Mouse (Mus musculus): ENCODE data around the gene Pon2. TPM values are rescaled to one million over a fixed set of nuclear protein-coding genes. Genes with fewer than 3 reads are reported as not detected.
A peak's percentile ranks its signal among the peaks of the same experiment; 100 is the strongest.
"Not testable (repeated sequence)": the region's sequence is repeated elsewhere in the genome, so short reads cannot be mapped to it uniquely, and the experiment has no call there.

The Pon2 gene
- polyA plus RNA-seq (2015; fragmentation: Nextera tagmentation; extraction: Ambion mirVana) = 37.5 and 38.6 TPM in 2 replicates

- Histone ChIP-seq H3K36me3 (ENCODE audit: insufficient read depth, low read length) (no peaks in the 10 kb centered on the region), H3K27me3 (ENCODE audit: insufficient read depth, low read length) (0 out of 2 replicates have a peak, but pooled peaks cover 3% of the 10 kb centered on the region), H3K9ac (replicated peaks; ENCODE audit: low read length) (peak within 1 kb of the TSS; percentile 85), H3K27ac (ENCODE audit: low read length) (peak within 1 kb of the TSS; percentile 89), H3K4me3 (ENCODE audit: low read length) (peak within 1 kb of the TSS; percentile 76), H3K4me1 (ENCODE audit: insufficient read depth, low read length) (peaks cover 2% of the 10 kb centered on the region; the same call in 1 of the 2 replicates), H3K9me3 (ENCODE audit: low read length) (no peaks in the 10 kb centered on the region), H3K4me2 (replicated peaks; ENCODE audit: low read depth, low read length) (peak within 1 kb of the TSS; percentile 76)
- peak; percentile 96 for ATAC-seq (ENCODE audit: low FRiP score, low TSS enrichment)
- WGBS = 0% methylated on average over 36 of the region's 47 CpGs
Measured at GRCm38 (mm10) chr6:5298092-5298554, at the start of gene Pon2. TSS of gene Pon2 (minus strand) at chr6:5298455.

- no peaks in the 10 kb centered on the region for H3K36me3 ChIP-seq (ENCODE audit: insufficient read depth, low read length)
- no peak overlapping the region for H3K4me3 ChIP-seq (ENCODE audit: low read length)
- WGBS = 58% methylated on average over 6 of the region's 6 CpGs
- H3K4me2 ChIP-seq (replicated peaks; ENCODE audit: low read depth, low read length) = no peak overlapping the region
- H3K27me3 ChIP-seq (ENCODE audit: insufficient read depth, low read length) = no peaks in the 10 kb centered on the region
- H3K27ac ChIP-seq (ENCODE audit: low read length) = no peak overlapping the region
- no peak overlapping the region for H3K9ac ChIP-seq (replicated peaks; ENCODE audit: low read length)
- H3K9me3 ChIP-seq (ENCODE audit: low read length) = no peaks in the 10 kb centered on the region
- ATAC-seq (ENCODE audit: low FRiP score, low TSS enrichment) = no peak
- no peaks in the 10 kb centered on the region for H3K4me1 ChIP-seq (ENCODE audit: insufficient read depth, low read length)
Measured at GRCm38 (mm10) chr6:5344255-5344654, 46.0 kb upstream of the Pon2 start.

- not testable (repeated sequence) for H3K4me3 ChIP-seq (ENCODE audit: low read length); H3K9ac ChIP-seq (replicated peaks; ENCODE audit: low read length); H3K9me3 ChIP-seq (ENCODE audit: low read length); H3K4me1 ChIP-seq (ENCODE audit: insufficient read depth, low read length); ATAC-seq (ENCODE audit: low FRiP score, low TSS enrichment); H3K36me3 ChIP-seq (ENCODE audit: insufficient read depth, low read length); H3K27me3 ChIP-seq (ENCODE audit: insufficient read depth, low read length); H3K4me2 ChIP-seq (replicated peaks; ENCODE audit: low read depth, low read length); H3K27ac ChIP-seq (ENCODE audit: low read length)
- WGBS = 75% methylated on average over 1 of the region's 1 CpGs
Measured at GRCm38 (mm10) chr6:5339283-5339682, 41.0 kb upstream of the Pon2 start.

GRCm38 (mm10) chr6:5338781-5339180 lies 40.5 kb upstream of the Pon2 start:
- not testable (repeated sequence) for H3K36me3 ChIP-seq (ENCODE audit: insufficient read depth, low read length)

GRCm38 (mm10) chr6:5336016-5336415 lies 37.8 kb upstream of the Pon2 start:
- not testable (repeated sequence) for H3K27ac ChIP-seq (ENCODE audit: low read length); H3K4me2 ChIP-seq (replicated peaks; ENCODE audit: low read depth, low read length); H3K4me1 ChIP-seq (ENCODE audit: insufficient read depth, low read length); H3K36me3 ChIP-seq (ENCODE audit: insufficient read depth, low read length); H3K9ac ChIP-seq (replicated peaks; ENCODE audit: low read length); ATAC-seq (ENCODE audit: low FRiP score, low TSS enrichment); H3K4me3 ChIP-seq (ENCODE audit: low read length); H3K9me3 ChIP-seq (ENCODE audit: low read length); H3K27me3 ChIP-seq (ENCODE audit: insufficient read depth, low read length)

More at GRCm38 (mm10) chr6:5338781-5339180, 40.5 kb upstream of the Pon2 start:
- not testable (repeated sequence) for H3K4me2 ChIP-seq (replicated peaks; ENCODE audit: low read depth, low read length); H3K4me3 ChIP-seq (ENCODE audit: low read length); ATAC-seq (ENCODE audit: low FRiP score, low TSS enrichment); H3K27me3 ChIP-seq (ENCODE audit: insufficient read depth, low read length); H3K27ac ChIP-seq (ENCODE audit: low read length); H3K4me1 ChIP-seq (ENCODE audit: insufficient read depth, low read length); H3K9me3 ChIP-seq (ENCODE audit: low read length); H3K9ac ChIP-seq (replicated peaks; ENCODE audit: low read length)
- 88% methylated on average over 4 of the region's 4 CpGs for WGBS

- Histone ChIP-seq H3K9ac (replicated peaks; ENCODE audit: low read length) (no peak overlapping the region), H3K4me3 (ENCODE audit: low read length) (no peak overlapping the region), H3K27me3 (ENCODE audit: insufficient read depth, low read length) (no peaks in the 10 kb centered on the region), H3K4me2 (replicated peaks; ENCODE audit: low read depth, low read length) (no peak overlapping the region), H3K4me1 (ENCODE audit: insufficient read depth, low read length) (no peaks in the 10 kb centered on the region), H3K9me3 (ENCODE audit: low read length) (no peaks in the 10 kb centered on the region), H3K27ac (ENCODE audit: low read length) (no peak overlapping the region), H3K36me3 (ENCODE audit: insufficient read depth, low read length) (no peaks in the 10 kb centered on the region)
- 53% methylated on average over 5 of the region's 5 CpGs for WGBS
- ATAC-seq (ENCODE audit: low FRiP score, low TSS enrichment) = no peak
Measured at GRCm38 (mm10) chr6:5334021-5334420, 35.8 kb upstream of the Pon2 start.

- WGBS = 80% methylated on average over 3 of the region's 3 CpGs
- Histone ChIP-seq H3K27ac (ENCODE audit: low read length) (no peak overlapping the region), H3K4me2 (replicated peaks; ENCODE audit: low read depth, low read length) (no peak overlapping the region), H3K27me3 (ENCODE audit: insufficient read depth, low read length) (no peaks in the 10 kb centered on the region), H3K9me3 (ENCODE audit: low read length) (no peaks in the 10 kb centered on the region), H3K4me1 (ENCODE audit: insufficient read depth, low read length) (no peaks in the 10 kb centered on the region), H3K36me3 (ENCODE audit: insufficient read depth, low read length) (no peaks in the 10 kb centered on the region), H3K4me3 (ENCODE audit: low read length) (no peak overlapping the region), H3K9ac (replicated peaks; ENCODE audit: low read length) (no peak overlapping the region)
- ATAC-seq (ENCODE audit: low FRiP score, low TSS enrichment) = no peak
Measured at GRCm38 (mm10) chr6:5332560-5333150, 34.4 kb upstream of the Pon2 start.

- H3K9ac ChIP-seq (replicated peaks; ENCODE audit: low read length) = no peak overlapping the region
- no peak overlapping the region for H3K4me3 ChIP-seq (ENCODE audit: low read length)
- no peaks in the 10 kb centered on the region for H3K9me3 ChIP-seq (ENCODE audit: low read length)
- no peak for ATAC-seq (ENCODE audit: low FRiP score, low TSS enrichment)
- no peaks in the 10 kb centered on the region for H3K4me1 ChIP-seq (ENCODE audit: insufficient read depth, low read length)
- no peaks in the 10 kb centered on the region for H3K36me3 ChIP-seq (ENCODE audit: insufficient read depth, low read length)
- no peak overlapping the region for H3K4me2 ChIP-seq (replicated peaks; ENCODE audit: low read depth, low read length)
- WGBS = 75% methylated on average over 2 of the region's 2 CpGs
- H3K27ac ChIP-seq (ENCODE audit: low read length) = no peak overlapping the region
- H3K27me3 ChIP-seq (ENCODE audit: insufficient read depth, low read length) = no peaks in the 10 kb centered on the region
Measured at GRCm38 (mm10) chr6:5325122-5325521, 26.9 kb upstream of the Pon2 start.

- not testable (repeated sequence) for H3K4me1 ChIP-seq (ENCODE audit: insufficient read depth, low read length); H3K4me3 ChIP-seq (ENCODE audit: low read length); H3K27ac ChIP-seq (ENCODE audit: low read length); H3K9ac ChIP-seq (replicated peaks; ENCODE audit: low read length); H3K9me3 ChIP-seq (ENCODE audit: low read length); H3K4me2 ChIP-seq (replicated peaks; ENCODE audit: low read depth, low read length); ATAC-seq (ENCODE audit: low FRiP score, low TSS enrichment); H3K36me3 ChIP-seq (ENCODE audit: insufficient read depth, low read length); H3K27me3 ChIP-seq (ENCODE audit: insufficient read depth, low read length)
- 95% methylated on average over 6 of the region's 6 CpGs for WGBS
Measured at GRCm38 (mm10) chr6:5324101-5324500, 25.8 kb upstream of the Pon2 start.

- no peaks in the 10 kb centered on the region for H3K4me1 ChIP-seq (ENCODE audit: insufficient read depth, low read length)
- ATAC-seq (ENCODE audit: low FRiP score, low TSS enrichment) = peak; percentile 74; the same call in 1 of the 2 replicates
- H3K9me3 ChIP-seq (ENCODE audit: low read length) = peaks cover 5% of the 10 kb centered on the region; the same call in 1 of the 2 replicates
Measured at GRCm38 (mm10) chr6:5316630-5317029, 18.4 kb upstream of the Pon2 start.

More at GRCm38 (mm10) chr6:5316630-5317029, 18.4 kb upstream of the Pon2 start:
- H3K27me3 ChIP-seq (ENCODE audit: insufficient read depth, low read length) = no peaks in the 10 kb centered on the region
- H3K36me3 ChIP-seq (ENCODE audit: insufficient read depth, low read length) = no peaks in the 10 kb centered on the region
- WGBS = 71% methylated on average over 9 of the region's 9 CpGs
- no peak overlapping the region for H3K4me3 ChIP-seq (ENCODE audit: low read length)
- H3K4me2 ChIP-seq (replicated peaks; ENCODE audit: low read depth, low read length) = no peak overlapping the region
- H3K9ac ChIP-seq (replicated peaks; ENCODE audit: low read length) = no peak overlapping the region
- H3K27ac ChIP-seq (ENCODE audit: low read length) = no peak overlapping the region
